Mouse (Mus musculus): Measurements from ENCODE around the gene Ubr7.

DNA sequence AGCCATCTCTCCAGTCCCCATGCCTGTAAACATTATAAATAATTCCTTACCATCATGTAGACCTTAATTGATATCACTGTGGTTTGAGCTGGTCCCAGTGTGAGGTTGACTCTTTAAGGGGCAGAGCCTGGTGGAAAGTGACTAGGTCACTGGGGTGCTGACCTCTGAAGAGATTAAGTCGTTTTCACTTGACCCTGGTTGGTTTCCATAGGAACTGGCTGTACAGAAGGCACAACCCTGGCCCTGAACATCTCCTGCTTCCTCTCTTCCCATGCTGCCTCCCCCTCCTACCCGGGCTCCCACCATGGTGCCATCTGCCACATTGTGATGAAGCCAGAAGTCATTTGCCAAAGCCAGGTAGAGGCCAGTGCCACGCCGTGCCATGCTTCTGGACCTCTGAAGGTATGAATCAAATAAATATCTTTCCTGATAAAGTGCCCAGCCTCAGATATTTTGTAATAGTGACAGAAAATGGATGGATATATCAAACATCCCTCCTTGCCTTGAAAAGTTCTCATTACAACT is 46.9 kb upstream of the Ubr7 start:
- TF ChIP-seq CTCF (conservative IDR thresholded peaks at IDR 0.05; ENCODE audit: low read length) (no peak), POU5F1 (IDR thresholded peaks at IDR 0.05; ENCODE audit: borderline replicate concordance, low read length) (no peak), NANOG (IDR thresholded peaks at IDR 0.05; ENCODE audit: borderline replicate concordance, low read length) (no peak)
